Mouse (Mus musculus) small intestine, adult 2 months (tissue): ENCODE results near the gene Clec1a. TPM values are rescaled to one million over a fixed set of nuclear protein-coding genes. Genes with fewer than 3 reads are reported as not detected.

Experiments
- H3K27ac ChIP-seq: fragments of 200-500 bp; 2 replicates; pipeline ENCODE4 v1.5.1; 2012; ENCODE audit warnings: low read depth, low read length, control low read depth, inconsistent platforms; ENCODE audit not compliant: insufficient read depth
- H3K27me3 ChIP-seq: fragments of 200-500 bp; 2 replicates; pipeline ENCODE4 v1.6.1; 2012; ENCODE audit warnings: mild to moderate bottlenecking, moderate library complexity, low read length, inconsistent platforms; ENCODE audit not compliant: control insufficient read depth, insufficient read depth
- H3K36me3 ChIP-seq: fragments of 200-500 bp; 2 replicates; pipeline ENCODE4 v1.6.1; 2012; ENCODE audit warnings: mild to moderate bottlenecking, low read length, control low read depth, inconsistent platforms; ENCODE audit not compliant: control insufficient read depth, insufficient read depth
- H3K4me1 ChIP-seq: fragments of 200-500 bp; 2 replicates; pipeline ENCODE4 v1.6.1; 2012; ENCODE audit warnings: low read length, inconsistent platforms, mixed read lengths; ENCODE audit not compliant: control insufficient read depth, insufficient read depth, insufficient read length
- H3K4me3 ChIP-seq: fragments of 200-500 bp; 2 replicates; pipeline ENCODE4 v1.5.1; 2012; ENCODE audit warnings: low read depth, mild to moderate bottlenecking, control low read depth, inconsistent platforms, low read length, moderate library complexity
- CTCF ChIP-seq: fragments of 200-500 bp; IDR thresholded peaks from 2 replicates; pipeline ENCODE4 v1.5.1; 2012; ENCODE audit warnings: low read depth, mild to moderate bottlenecking, control low read depth, inconsistent platforms, low read length, moderate library complexity, mixed read lengths; ENCODE audit not compliant: insufficient replicate concordance, insufficient read length; ENCODE audit errors: extremely low read depth
- POLR2A ChIP-seq: fragments of 200-500 bp; IDR thresholded peaks from 2 replicates; pipeline ENCODE4 v1.6.1; 2012; ENCODE audit warnings: low read depth, mild to moderate bottlenecking, control low read depth, inconsistent platforms, low read length, moderate library complexity
- WGBS: fragments of 180-500 bp; shearing (Covaris S2); methylation state at CpG from one replicate; pipeline ENCODE4 v1.1.7; 2018; 5-methylcytosine and 5-hydroxymethylcytosine counted together
- polyA plus RNA-seq: library from polyadenylated mRNA; depleted of rRNA; stranded (reverse); fragments of >200 nt; gene quantifications from 2 replicates; pipeline ENCODE4 v1.2.3, GENCODE M21; 2012

The Clec1a gene
- polyA plus RNA-seq, 1 experiment = 0.25 TPM

DNA sequence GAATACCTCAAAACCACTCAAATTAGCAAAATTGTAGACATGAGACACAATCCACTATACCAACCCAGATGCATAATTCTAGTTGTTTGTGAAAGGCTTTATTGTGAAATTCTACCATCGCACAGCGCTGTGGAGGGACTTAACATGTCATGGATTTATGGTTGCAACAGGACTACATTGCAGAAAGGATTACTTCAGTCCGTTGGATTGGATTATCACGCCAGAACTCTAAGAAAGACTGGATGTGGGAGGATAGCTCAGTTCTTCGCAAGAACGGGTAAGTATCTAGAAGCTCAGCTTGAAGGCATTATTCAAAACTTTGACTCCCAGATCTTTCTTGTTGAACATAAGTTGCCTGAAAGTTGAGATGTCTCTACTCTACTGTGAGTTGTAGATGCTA is 48.4 kb downstream of the Clec1a start:
- Histone ChIP-seq H3K27me3 (no peaks in the 10 kb centered on the region), H3K4me1 (no peaks in the 10 kb centered on the region), H3K36me3 (no peaks in the 10 kb centered on the region), H3K4me3 (no peak overlapping the region), H3K27ac (no peak overlapping the region)
- no peak for TF ChIP-seq CTCF
- no peak for TF ChIP-seq POLR2A
- 89% methylated on average over 6 of the region's 6 CpGs for whole genome bisulfite sequencing

DNA sequence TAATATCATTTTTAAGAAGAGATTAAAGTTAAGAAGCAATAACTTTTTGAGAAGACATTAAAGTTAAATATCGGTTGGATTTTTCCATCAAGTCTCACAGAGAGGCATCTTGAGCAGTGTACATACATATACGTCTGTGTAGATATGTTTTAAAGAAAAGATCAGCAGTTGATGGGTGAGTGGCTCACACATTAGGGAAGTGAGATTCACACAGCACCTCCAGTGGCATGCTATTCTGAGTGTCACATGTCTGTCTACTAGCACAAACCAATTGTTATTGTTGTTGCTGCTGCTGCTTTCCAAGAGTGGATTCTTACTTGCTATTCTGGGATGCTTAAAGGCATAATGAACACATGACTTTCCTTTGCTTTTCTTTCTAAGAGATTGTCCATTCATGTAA is 49.4 kb downstream of the Clec1a start:
- Histone ChIP-seq H3K4me1 (no peaks in the 10 kb centered on the region), H3K27ac (no peak overlapping the region), H3K36me3 (no peaks in the 10 kb centered on the region), H3K27me3 (no peaks in the 10 kb centered on the region), H3K4me3 (no peak overlapping the region)
- WGBS = 86% methylated on average over 2 of the region's 2 CpGs
- TF ChIP-seq CTCF = no peak

DNA sequence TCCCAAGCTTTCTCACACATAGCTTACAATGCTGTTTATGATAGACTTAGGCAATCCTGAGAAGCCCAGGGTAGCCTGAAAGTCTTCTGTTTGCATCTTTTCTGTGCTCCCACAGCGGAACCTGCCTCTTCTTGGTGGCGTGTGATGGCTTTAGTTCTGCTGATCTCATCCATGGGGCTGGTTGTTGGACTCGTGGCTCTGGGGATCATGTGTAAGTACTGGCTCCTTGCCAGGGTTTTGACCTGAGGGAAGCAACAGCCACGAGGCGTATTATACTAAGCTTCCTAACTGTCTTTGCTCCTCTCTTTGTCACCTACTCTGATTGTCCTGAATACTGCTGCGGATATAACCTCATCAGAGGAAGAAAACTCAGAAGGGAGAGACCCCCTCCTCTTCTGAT is 51.9 kb downstream of the Clec1a start:
- no peak overlapping the region for H3K4me3 ChIP-seq
- no peaks in the 10 kb centered on the region for H3K36me3 ChIP-seq
- no peaks in the 10 kb centered on the region for H3K27me3 ChIP-seq
- H3K27ac ChIP-seq = no peak overlapping the region
- no peak for TF ChIP-seq POLR2A
- no peak for TF ChIP-seq CTCF
- no peaks in the 10 kb centered on the region for H3K4me1 ChIP-seq
- WGBS = 42% methylated on average over 6 of the region's 6 CpGs

DNA sequence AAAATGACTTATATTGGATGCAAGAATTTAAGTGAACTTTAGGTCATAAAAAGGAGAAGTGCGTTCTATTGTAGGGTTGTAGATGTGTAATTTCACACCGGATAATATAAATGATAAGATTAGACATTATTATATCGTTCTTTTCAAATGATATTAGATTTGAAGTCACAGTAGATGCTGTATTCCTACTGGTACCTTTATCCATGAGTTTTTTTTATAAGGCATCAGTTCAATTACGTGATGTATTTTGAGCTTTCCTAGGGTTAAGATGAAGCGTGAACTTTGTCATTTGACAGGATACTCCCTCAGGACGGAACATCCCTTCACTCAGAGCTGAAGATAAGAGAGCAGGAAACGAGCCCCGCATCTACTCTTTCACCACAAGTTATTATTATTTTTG is 54.8 kb downstream of the Clec1a start, which contains the start of gene Clec1b:
TSS of gene Clec1b (plus strand) at position 301 of the 400 bp plus-strand sequence.
- Histone ChIP-seq H3K4me1 (no peaks in the 10 kb centered on the region), H3K4me3 (no peak within 1 kb of the TSS), H3K27me3 (no peaks in the 10 kb centered on the region), H3K36me3 (no peaks in the 10 kb centered on the region), H3K27ac (no peak within 1 kb of the TSS)
- WGBS = 51% methylated on average over 8 of the region's 8 CpGs
- TF ChIP-seq POLR2A (no peak), CTCF (no peak)

DNA sequence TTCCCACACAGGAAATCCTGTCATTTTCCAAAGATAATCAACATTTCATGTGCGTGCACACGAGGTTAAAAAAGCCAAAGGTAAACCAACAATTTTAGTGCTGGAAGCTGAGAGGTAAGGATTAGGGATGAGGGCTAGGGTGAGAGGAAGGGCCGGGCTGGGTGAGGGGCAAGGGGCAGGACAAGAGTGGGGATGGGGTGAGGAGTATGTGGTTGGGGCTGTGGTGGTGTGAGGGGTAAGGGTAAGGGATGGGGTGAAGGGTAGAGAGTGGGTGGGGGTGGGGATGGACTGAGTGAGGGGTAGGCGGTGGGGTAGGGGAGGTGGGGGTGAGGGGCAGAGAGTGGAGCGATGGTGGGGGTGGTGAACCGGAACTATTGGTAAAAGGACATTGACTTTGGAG is 58.1 kb downstream of the Clec1a start:
- Histone ChIP-seq H3K36me3 (no peaks in the 10 kb centered on the region), H3K4me3 (no peak overlapping the region), H3K27ac (no peak overlapping the region), H3K4me1 (no peaks in the 10 kb centered on the region), H3K27me3 (no peaks in the 10 kb centered on the region)
- 69% methylated on average over 6 of the region's 6 CpGs for WGBS
- TF ChIP-seq POLR2A (no peak), CTCF (no peak)

DNA sequence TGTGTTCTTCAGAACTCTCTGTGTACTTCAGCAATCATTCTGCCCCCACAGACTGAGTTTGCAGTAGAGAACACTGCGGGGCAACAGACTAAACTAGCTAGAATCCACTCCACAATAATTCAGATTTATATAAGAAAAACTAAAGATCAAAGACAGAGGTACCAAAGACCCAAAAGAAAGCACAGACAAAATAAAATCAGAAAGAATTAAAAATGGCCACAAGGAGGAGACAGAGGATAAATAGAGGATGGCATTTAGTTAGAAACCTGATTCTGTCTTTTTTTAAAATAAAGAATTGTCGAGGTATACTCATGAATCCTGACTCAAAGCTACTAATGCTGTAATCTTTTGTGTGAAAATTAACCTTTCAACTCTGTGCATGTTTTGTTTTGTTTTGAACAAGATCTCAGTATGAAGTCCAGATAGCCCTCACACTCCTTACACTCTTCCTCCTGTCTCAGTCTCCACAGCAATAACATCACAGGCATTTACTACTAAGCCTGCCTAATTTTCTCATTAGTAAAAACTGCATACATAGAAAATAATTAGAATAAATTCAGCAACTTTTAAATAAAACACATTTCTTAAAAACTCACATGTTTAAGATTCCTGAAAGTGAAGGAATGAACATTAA is 58.6 kb downstream of the Clec1a start:
- TF ChIP-seq POLR2A (no peak), CTCF (0 out of 2 replicates have a peak, but pooled peaks have one; percentile 6)
- no peaks in the 10 kb centered on the region for H3K36me3 ChIP-seq
- WGBS = 11% methylated on average over 2 of the region's 2 CpGs
- H3K27ac ChIP-seq = no peak overlapping the region
- no peak overlapping the region for H3K4me3 ChIP-seq
- no peaks in the 10 kb centered on the region for H3K27me3 ChIP-seq
- no peaks in the 10 kb centered on the region for H3K4me1 ChIP-seq

DNA sequence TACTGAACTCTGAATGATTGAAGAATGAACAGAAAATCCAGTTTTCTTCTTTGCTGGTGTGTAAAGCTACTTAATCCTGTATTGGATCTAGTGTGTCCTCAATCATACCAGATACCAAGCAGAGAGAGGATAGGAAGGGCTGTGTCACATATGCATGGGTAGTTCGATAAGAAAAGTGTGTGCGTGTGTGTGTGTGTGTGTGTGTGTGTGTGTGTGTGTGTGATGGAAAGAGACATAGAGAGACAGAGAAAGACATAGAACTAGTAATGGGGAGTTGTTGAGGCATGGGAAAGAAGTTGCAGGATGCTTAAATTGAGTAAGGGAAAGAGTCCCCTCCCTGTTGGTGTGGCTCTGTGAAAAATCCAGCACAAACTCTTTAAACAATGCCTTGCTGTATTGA is 66.0 kb downstream of the Clec1a start, which contains the start of gene Clec12b:
TSS of gene Clec12b (minus strand) at position 101 of the 400 bp plus-strand sequence.
- Histone ChIP-seq H3K27me3 (no peaks in the 10 kb centered on the region), H3K27ac (no peak within 1 kb of the TSS), H3K4me1 (0 out of 2 replicates have a peak, but pooled peaks cover 2% of the 10 kb centered on the region), H3K36me3 (no peaks in the 10 kb centered on the region), H3K4me3 (no peak within 1 kb of the TSS)
- 76% methylated on average over 2 of the region's 2 CpGs for WGBS
- TF ChIP-seq POLR2A (no peak), CTCF (no peak)
